Comparison of ENCODE assay signal across 27 mouse cellular contexts in the genomic region with DNA sequence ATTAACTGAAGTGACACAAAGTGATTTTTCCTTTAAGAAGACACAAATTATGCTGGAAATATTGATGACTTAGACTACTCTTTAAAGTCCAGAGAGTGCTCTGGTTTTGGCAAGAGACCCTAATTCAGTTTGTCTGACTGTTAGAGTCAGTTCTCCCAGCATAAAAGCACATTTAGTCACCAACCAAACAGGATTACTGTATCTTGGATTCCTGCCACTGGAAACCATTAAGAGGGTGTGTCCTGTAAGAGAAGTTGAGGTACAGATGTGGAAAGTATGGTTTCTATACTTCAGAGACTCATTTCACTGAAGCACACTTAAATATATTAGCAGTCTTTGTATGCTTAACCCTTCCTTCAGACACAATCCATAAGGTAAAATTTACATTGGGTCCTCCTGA.
"Had no signal": no experiment of that assay in that cellular context is flagged by ENCODE, and none has a peak within 500 bp of the region (broad histone marks: within the 10 kb centered on the region; RNA-seq: fewer than 3 reads in every experiment).

No protein-coding gene starts in this region.

- H3K4me3 ChIP-seq: heart, embryonic 10.5 days; heart, embryonic 13.5 days; heart, embryonic 15.5 days; hindbrain, embryonic 13.5 days; hindbrain, embryonic 15.5 days; kidney, embryonic 15.5 days; left cerebral cortex, adult 2 months; limb, embryonic 12.5 days; liver, embryonic 13.5 days; liver, embryonic 15.5 days had no signal

- H3K9me3 ChIP-seq: heart, embryonic 10.5 days; heart, embryonic 13.5 days; heart, embryonic 15.5 days; hindbrain, embryonic 13.5 days; hindbrain, embryonic 15.5 days; kidney, embryonic 15.5 days; limb, embryonic 12.5 days; liver, embryonic 13.5 days; liver, embryonic 15.5 days had no signal

- H3K4me2 ChIP-seq: heart, embryonic 13.5 days; heart, embryonic 15.5 days; hindbrain, embryonic 13.5 days; hindbrain, embryonic 15.5 days; kidney, embryonic 15.5 days; limb, embryonic 12.5 days; liver, embryonic 11.5 days; liver, embryonic 13.5 days; liver, embryonic 15.5 days had no signal

- H3K27me3 ChIP-seq: heart, embryonic 13.5 days; heart, embryonic 15.5 days; hindbrain, embryonic 13.5 days; hindbrain, embryonic 15.5 days; kidney, embryonic 15.5 days; limb, embryonic 12.5 days; liver, embryonic 13.5 days; liver, embryonic 15.5 days had no signal

- H3K27ac ChIP-seq: heart, embryonic 10.5 days; heart, embryonic 13.5 days; heart, embryonic 15.5 days; hindbrain, embryonic 13.5 days; hindbrain, embryonic 15.5 days; hindbrain, postnatal 0 days; kidney, embryonic 15.5 days; kidney, postnatal 0 days; left cerebral cortex, adult 2 months; limb, embryonic 12.5 days; liver, embryonic 13.5 days; liver, embryonic 15.5 days had no signal

- H3K9ac ChIP-seq: heart, embryonic 13.5 days; heart, embryonic 15.5 days; hindbrain, embryonic 13.5 days; hindbrain, embryonic 15.5 days; kidney, embryonic 15.5 days; limb, embryonic 12.5 days; liver, embryonic 13.5 days; liver, embryonic 15.5 days had no signal

- H3K36me3 ChIP-seq: heart, embryonic 10.5 days; heart, embryonic 13.5 days; heart, embryonic 15.5 days; hindbrain, embryonic 13.5 days; hindbrain, embryonic 15.5 days; kidney, embryonic 15.5 days; limb, embryonic 12.5 days; liver, embryonic 13.5 days; liver, embryonic 15.5 days had no signal

- DNase-seq: gastrocnemius, postnatal 14 days; gastrocnemius, postnatal 36 days; heart, adult 18-20 months; heart, postnatal 14 days; heart, postnatal 36 days; kidney, adult 11 months; kidney, adult 2 months; kidney, adult 9 months; kidney, postnatal 14 days; kidney, postnatal 36 days; layer of hippocampus, adult 9-11 months; left cerebral cortex, postnatal 4 days; liver; liver, embryonic 13.5 days had no signal

- H3K4me1 ChIP-seq: heart, embryonic 10.5 days; heart, embryonic 13.5 days; heart, embryonic 15.5 days; hindbrain, embryonic 13.5 days; hindbrain, embryonic 15.5 days; kidney, embryonic 15.5 days; limb, embryonic 12.5 days; liver, embryonic 13.5 days; liver, embryonic 15.5 days had no signal

- ATAC-seq: hindbrain, postnatal 0 days; intestine, embryonic 16.5 days had no signal
